Mouse (Mus musculus) bone marrow, adult 2 months (tissue): ENCODE results near the gene Map3k21. TPM values are rescaled to one million over a fixed set of nuclear protein-coding genes. Genes with fewer than 3 reads are reported as not detected.

Experiments used
- H3K27ac ChIP-seq: fragments of 200-500 bp; 2 replicates; pipeline ENCODE4 v1.5.1; 2012; ENCODE audit warnings: low read depth, mild to moderate bottlenecking, control low read depth, inconsistent platforms, low read length; ENCODE audit not compliant: control insufficient read depth, poor library complexity, insufficient read depth
- H3K4me1 ChIP-seq: fragments of 200-500 bp; 2 replicates; pipeline ENCODE4 v1.6.1; 2011; ENCODE audit warnings: low read length; ENCODE audit not compliant: control insufficient read depth, insufficient read depth
- H3K4me3 ChIP-seq: fragments of 200-500 bp; replicated peaks from 2 replicates; pipeline ENCODE3; 2011; ENCODE audit warnings: mild to moderate bottlenecking, low read depth, low read length, control low read depth; ENCODE audit not compliant: control insufficient read depth
- CTCF ChIP-seq: fragments of 200-500 bp; IDR thresholded peaks from 2 replicates; pipeline ENCODE4 v1.5.1; 2011; ENCODE audit warnings: low read length, control low read depth; ENCODE audit not compliant: control insufficient read depth, insufficient read depth
- POLR2A ChIP-seq: fragments of 200-500 bp; IDR thresholded peaks from 2 replicates; pipeline ENCODE4 v1.6.1; 2011; ENCODE audit warnings: low read depth, mild to moderate bottlenecking, control low read depth, low read length, borderline replicate concordance; ENCODE audit not compliant: control insufficient read depth
- WGBS: fragments of 180-500 bp; shearing (Covaris S2); methylation state at CpG from one replicate; pipeline ENCODE4 v1.1.7; 2018; 5-methylcytosine and 5-hydroxymethylcytosine counted together
- polyA plus RNA-seq: library from polyadenylated mRNA; stranded (reverse); fragments of >200 nt; gene quantifications from 2 replicates; pipeline ENCODE4 v1.2.4, GENCODE M21; 2011; ENCODE audit warnings: low replicate concordance; ENCODE audit not compliant: missing spikeins, insufficient read depth, insufficient read length

Map3k21 gene
- polyA plus RNA-seq, 1 experiment: not detected

GRCm38 (mm10) chr8:125995101-125995986, 85.1 kb downstream of the Map3k21 start, which contains the start of gene Kcnk1:
Kcnk1 (plus strand) TSS chr8:125995170.
- Histone ChIP-seq H3K4me3 (no peak within 1 kb of the TSS), H3K27ac (no peak within 1 kb of the TSS), H3K4me1 (no peaks in the 10 kb centered on the region)
- 3% methylated on average over 73 of the region's 73 CpGs for WGBS
- TF ChIP-seq POLR2A: no peak
- TF ChIP-seq CTCF: no peak

DNA sequence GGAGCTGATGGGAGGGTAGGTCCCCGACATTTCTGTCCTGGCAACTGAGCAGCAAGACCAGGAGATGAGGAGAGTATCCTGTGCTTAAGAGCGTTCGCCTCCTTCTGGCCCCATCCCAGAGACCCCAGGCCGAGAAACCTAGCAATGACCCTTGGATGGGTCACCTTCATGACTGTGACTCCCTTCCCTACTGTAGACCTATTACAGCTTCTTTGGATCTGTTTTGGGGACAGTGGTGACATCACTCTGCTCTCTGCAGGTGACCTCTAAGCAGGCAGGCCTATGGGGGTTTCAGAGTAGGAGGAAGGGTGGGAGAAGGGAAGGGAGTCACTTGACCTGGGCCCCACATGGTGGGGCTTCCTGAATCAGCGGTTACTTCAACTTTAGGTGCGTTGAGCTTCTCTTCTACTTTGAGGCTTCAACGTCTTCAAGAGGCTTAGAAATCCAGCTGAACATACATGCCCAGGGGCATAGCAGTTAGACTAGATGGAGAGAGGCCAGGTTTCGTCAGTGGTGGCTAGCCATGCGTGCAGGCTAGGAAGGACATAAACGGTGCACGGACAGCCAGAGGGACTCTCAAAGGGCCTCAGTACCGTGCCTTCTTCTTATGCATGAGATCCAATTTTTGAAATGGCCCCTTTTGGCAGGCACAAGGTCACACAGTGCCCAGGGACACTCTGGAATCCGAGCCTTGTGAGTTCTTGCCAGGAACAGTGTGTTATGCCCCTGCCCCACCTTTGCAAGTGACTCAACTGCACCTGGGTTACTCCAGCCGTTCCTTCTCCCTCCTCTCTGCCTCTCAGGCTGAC, 86.0 kb downstream of the Map3k21 start:
- Histone ChIP-seq H3K4me3 (no peak overlapping the region), H3K27ac (no peak overlapping the region), H3K4me1 (no peaks in the 10 kb centered on the region)
- 28% methylated on average over 14 of the region's 14 CpGs for WGBS
- TF ChIP-seq POLR2A (no peak), CTCF (no peak)

- TF ChIP-seq CTCF: no peak
- TF ChIP-seq POLR2A: no peak
- no peak overlapping the region for H3K27ac ChIP-seq
- no peak overlapping the region for H3K4me3 ChIP-seq
- no peaks in the 10 kb centered on the region for H3K4me1 ChIP-seq
- 60% methylated on average over 6 of the region's 6 CpGs for WGBS
Measured at GRCm38 (mm10) chr8:125996980-125997379, 86.7 kb downstream of the Map3k21 start.

Other genes starting within 250 kb of the Map3k21 start
- 0.36 and 0.42 TPM in 2 replicates for gene Map10, start 240.6 kb upstream of the Map3k21 start, polyA plus RNA-seq
- 7.6 and 11.5 TPM in 2 replicates for gene Ntpcr, start 180.5 kb upstream of the Map3k21 start, polyA plus RNA-seq
- gene Pcnx2, start 12.1 kb upstream of the Map3k21 start, polyA plus RNA-seq: not detected in 2 replicates
- gene Kcnk1, start 84.7 kb downstream of the Map3k21 start, polyA plus RNA-seq: not detected in 2 replicates